Mouse (Mus musculus) frontal cortex, postnatal 10 days (tissue): ENCODE data around the gene Ank2.

ENCODE experiments used
- DNase-seq, 2 experiments: peaks; one replicate each; pipeline ENCODE4 v3.0.0; 2022; ENCODE audit warnings: low spot score in 2 of 2, mixed read lengths in 1 of 2

Ank2 gene

DNA sequence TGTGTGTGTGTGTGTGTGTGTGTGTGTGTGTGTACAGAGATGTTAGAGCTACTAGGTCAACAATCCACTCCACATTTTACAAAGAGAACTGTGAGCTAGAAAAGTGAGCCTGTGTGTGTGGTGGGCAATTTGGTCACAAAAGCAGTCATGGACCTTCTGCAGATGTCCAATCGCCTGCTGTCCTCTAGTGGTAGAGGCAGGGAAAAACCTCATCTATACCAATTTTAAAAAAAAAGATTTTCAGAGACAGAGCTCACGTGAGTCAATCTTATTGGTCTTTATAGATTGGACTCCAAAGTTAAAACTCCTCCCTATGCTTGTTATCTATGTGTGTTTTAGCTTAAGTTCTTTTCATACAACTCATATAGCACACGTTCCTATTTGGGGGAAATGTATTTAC is 595.6 kb downstream of the Ank2 start:
- peak in 1 of 2 experiments; percentile 37 for DNase-seq

DNA sequence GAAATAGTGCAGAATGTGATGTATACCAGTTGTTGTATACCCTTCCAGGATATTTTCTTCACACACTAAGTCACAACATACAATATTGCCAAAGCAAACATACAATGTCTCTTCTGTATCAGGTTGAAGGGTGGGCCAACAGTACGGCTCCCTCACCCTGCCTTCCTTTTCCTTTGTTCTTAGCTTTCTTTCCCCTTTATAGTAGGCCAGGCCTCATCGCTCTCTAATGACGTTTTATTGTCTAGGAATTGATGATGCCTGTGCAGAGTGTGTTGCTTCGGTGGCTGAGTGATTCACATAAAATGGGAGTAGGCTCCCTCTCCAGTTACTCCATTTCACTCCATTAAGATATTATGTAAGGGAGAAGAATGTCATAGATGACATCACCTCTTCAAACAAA is 612.5 kb downstream of the Ank2 start:
- no peak for DNase-seq

DNA sequence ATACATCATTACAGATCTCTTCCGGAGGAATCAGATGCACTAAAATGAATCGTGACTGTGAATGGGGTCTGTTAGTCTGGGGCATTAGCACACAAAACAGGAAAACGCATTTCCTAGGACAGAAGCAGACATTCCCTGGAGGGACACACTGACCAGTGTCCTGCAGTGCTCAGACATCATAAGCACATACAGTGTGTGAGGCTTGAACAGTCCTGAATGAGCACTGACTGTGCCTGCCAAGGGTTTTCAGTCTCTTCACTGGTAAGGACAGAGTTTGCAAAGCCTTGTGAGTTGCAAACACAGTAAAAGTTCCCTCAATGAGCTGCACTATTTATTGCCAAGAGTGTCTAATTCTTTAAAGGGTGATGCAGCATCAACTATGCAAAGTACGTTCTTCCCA is 613.1 kb downstream of the Ank2 start:
- no peak for DNase-seq

DNA sequence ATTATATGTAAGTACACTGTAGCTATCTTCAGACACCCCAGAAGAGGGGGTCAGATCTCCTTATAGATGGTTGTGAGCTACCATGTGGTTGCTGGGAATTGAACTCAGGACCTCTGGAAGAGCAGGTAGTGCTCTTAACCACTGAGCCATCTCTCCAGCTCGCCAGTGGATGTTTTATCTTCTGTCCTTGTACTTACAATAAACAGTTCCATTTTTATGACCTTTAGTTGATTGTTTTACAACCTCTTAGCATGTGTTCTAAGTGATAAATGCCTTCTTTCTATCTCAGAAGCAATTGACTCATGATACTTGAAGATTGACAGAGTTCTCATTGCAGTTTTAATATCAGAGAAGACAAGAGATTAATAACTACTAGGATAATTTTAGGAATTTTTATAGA is 620.9 kb downstream of the Ank2 start:
- DNase-seq = no peak
